Mouse (Mus musculus) telencephalon, adult 2 months (tissue): ENCODE measurements at regions not wholly inside any gene's neighbourhood (a gene's known extent, or its start where the extent isn't known, plus 50 kb on each side); places are given as distances from the start of the nearest gene placed in this dataset.

Source experiments
- DNase-seq: peaks from one replicate; pipeline ENCODE4 v3.0.0-alpha.2; 2011; ENCODE audit warnings: low read depth, low spot score

DNA sequence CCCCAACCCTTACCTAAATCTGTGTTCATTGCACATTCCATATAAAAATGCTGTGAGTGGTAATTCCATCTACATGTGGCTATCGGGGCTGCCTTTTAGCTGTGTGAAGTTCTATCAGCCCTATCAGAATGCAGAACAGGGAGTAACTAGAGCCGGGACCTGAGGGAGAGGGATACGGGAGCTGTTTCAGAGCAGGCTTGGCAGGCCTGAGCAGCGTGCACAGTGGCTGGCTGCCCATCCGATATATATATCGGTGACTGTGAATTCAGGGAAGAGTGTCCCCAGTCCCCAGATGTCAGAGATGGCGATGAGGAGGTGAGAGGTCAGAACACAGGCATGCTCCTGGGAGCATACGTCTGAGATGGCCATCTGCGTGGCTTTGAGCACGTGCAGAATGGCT lies 79.0 kb downstream of the Arl4c start:
- no peak for DNase-seq

DNA sequence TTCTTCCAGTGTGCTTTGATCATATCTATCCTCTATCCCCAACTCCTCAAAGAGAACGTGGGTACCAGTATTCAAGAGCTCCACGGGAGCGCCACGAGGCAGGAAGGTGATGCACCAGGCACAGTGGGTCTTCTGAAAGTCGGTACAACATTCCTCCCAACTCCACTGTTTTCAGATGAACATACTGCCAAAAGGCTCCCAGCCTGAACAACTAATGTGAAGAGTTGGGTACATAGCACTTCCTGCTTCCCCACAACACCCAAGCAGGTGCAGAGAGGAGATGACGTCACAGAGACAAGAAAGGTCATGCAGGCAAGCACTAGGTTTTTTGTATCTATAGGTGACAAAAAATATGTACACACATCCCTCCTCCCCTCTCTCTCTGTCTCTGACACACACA lies 79.7 kb downstream of the Arl4c start:
- no peak for DNase-seq

DNA sequence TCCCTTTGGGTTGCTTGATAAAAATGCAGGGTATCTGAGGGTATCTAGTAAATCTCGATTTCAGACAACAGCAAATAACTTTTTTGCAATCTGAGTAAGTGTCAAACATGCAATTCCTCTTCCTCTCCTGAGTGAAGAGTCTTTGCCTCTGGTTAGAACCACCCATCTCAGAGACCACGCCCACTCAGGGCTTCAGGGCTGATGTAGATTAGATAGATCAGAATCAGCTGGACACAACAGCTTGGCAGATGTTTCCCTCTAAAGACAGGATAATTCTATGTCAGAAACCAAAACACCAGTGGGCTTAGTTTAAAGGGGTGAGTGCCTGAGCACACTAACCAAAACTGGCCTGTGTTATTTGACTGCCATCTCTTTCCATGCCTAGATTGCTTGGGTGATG lies 80.8 kb downstream of the Arl4c start:
- DNase-seq: no peak

DNA sequence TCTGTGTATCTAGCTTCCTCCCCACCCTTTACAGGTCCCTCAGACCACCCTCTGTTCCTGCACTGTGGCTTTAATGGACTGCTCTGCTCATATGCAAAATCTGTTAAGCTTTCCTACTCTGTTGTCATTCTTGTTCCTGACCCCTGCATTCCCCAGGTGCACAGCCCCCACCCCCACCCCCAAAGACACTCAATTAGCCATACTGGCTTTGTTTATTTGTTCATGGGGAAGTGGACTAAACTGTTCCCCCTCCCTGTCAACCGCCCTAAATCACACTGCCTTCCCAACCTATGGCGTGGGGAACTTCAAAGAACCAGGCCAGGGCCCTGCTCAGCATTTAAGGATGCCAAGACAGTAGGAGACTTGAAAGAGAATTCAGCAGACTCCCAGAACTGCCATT lies 89.0 kb downstream of the Arl4c start:
- no peak for DNase-seq

DNA sequence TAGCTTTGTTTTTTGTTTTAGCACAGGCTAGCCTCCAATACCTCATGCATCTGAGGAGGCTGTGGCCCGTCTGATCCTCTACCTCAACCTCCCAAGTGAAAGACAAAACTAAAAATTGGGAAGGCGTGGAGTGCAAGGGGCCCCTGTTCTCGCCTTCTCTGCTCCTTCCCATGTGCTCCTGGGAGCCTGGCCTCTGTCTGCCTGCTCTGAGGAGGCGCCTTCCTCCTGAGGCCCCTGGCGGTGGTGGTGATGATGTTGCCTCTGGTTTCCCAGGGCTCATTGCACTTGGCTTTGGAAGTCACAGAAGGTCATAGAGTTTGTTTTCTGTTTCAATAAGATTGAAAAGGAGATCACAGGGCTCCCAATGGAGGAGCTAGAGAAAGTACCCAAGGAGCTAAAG lies 90.8 kb downstream of the Arl4c start:
- no peak for DNase-seq

DNA sequence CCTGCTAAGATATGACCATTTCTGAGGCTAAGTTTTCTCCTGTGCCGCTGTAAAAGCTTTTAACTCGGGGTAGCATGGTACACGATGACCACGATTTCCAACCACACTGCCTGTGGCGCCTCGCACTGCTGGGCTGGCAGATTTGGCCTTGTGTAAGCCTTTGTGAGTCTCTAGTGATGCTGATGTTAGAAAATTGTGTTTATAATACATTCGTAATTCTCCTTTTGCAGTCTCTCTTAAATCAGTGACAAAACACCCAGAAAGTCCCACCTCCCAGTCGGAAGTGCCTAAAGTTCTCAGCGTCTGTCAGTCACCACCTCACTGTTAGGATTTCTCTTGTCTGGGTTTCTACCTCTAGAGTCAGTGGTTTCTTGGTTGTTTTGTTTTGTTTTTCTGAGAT lies 91.2 kb downstream of the Arl4c start:
- DNase-seq: no peak

DNA sequence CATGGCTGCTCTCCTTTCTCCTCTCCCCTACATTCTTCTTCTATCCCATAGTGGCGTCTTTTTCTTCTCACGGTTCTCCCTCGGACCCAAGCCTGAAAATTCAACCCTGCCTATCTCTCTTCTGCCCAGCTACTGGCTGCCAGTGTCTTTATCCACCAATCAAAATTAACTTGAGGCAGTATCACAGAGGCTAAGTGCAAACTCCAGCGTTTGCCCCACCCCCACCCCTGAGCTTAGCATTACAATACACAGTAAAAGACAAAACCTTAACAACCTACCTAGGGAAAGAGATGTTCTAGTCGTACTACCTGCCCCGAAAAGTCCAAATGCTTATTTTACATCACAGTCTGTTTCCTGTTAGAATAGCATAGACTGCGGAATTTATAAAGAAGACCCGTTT lies 93.2 kb downstream of the Arl4c start:
- no peak for DNase-seq

DNA sequence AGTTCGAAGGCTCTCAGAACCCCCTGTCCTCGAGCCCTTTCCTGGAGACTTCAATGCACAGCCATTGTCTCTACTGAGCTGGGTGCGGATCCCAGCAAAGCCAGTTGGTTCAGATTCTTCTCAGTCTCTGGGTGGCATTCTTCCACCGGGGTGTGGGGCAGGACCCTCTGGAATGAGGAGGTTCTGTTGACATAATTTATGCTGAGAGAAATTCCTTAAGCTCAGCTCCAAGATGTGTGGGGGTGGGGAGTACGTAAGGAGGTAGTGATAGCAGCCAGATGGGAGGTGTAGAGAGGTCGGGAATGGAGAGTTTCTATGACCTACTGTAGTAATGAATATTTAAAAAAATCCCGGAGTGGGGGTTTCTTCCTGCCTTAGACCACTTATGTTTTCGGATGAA lies 93.8 kb downstream of the Arl4c start:
- DNase-seq: no peak

DNA sequence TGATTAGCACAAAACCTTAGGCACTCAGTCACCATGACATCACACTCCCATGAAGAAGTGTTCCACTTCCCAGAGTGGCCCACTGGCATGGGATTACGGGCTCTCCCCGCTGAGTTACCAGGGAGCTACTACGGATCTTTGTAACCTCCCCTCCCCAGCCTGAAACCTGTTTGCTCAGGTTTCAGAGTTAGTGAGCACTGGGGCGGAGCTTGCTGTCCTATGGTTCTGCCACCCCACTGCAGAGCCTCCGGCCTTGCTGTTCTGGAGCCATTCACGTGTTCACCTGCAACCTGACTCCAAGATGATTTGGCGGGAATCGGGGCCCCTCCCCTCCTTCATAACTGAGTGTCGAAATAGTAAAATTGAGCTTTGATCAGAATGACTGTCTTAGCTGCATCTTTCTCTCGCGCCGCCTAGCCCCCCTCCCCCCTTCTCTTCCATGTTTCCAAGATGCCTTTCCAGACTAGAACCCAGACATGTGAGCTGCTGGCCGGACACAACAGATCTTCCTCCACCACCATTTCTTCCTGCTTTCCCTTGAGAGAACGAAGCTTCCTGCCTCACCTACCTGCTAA lies 95.8 kb upstream of the Glrp1 start:
- no peak for DNase-seq

DNA sequence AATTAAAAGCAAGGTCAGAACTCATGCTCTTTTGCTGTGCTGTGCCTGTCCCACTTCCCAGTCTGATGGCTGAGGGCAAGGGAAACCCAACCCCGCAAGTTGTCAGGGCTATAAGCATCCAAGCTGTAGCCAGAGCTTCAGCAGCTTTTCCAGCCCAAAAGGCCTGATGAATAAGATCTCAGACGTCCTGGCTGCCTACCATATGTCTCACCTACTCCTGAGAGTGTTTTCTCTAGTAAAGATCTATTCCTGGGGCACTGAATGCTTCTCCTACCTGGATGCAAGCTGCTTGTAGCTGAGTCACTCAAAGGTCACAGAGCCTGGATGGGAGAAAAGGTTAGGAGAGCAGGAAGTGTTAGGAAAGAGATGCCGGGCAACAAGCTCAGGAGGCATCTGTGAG lies 92.4 kb upstream of the Glrp1 start:
- no peak for DNase-seq

DNA sequence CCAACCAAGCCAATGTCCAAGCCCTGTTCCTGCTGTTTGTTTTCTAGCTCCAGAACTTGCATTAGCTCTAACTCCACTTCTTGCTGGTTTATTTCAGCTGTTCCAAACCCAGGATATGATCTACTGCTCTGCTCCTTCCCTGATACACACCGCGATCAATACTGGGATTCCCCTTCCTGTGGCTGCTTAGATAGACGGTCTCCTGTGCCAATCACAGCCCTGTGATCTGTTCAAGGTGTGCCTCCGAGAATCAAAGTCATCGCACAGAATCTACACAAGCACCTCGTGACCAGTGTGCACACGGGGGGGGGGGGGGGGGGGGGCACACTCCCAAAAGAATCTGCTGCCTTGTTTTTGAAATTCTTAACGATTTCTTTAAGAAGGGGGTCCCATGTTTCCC lies 91.9 kb upstream of the Glrp1 start:
- DNase-seq: no peak

DNA sequence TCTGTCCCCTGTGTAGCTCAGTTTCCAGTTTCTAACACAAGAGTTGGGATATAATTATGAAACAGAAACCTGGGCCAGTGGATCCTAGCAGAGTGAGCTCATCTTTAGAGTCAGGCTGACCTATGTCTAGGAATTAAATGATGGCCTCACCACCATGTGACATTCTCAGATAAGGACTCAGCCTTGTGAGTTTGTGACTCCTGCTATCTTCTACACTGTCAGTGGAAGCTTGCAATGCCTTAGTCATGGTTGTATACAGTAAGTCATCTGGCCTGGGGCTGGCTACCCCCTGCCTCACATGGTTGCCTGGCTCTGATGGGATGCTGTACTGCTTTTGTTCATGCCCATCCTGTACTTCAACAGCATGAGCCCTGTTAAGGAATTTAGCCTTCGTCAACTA lies 90.3 kb upstream of the Glrp1 start:
- no peak for DNase-seq

DNA sequence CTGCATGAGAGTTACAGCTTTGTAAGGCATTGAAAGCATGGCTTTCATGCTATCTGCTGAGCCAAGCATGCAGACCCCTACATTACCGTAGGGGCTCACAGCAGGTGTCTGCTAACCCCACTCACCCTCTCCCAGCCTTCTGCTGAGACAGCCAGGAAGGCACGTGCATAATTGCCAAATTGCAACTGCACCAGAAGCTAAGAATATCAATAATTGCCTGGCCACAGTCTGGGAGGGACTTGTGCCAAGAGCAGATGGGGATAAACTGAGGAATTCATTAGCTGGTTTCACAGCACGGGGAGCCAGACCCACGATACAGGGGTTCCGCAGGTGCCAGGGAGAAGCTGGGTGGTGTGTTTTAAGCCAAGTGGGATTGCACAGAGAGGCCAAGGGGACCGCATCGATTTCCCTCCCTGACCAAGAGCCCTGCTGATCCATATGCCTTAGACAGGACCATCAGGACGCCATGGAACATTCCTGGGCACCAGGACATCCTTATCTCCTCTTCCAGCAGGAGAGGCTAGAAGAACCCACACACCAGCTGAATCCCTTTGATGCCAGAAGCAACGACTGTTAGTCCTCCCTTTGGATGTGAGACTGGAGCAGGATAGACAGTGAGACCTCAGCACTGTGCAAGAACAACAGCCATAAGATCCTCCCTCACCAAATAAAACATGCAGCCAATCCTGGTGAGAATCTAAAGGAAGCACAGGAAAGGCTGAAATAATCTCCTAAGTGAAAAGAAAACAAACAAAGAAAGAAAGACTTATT lies 84.8 kb upstream of the Glrp1 start:
- DNase-seq: no peak

DNA sequence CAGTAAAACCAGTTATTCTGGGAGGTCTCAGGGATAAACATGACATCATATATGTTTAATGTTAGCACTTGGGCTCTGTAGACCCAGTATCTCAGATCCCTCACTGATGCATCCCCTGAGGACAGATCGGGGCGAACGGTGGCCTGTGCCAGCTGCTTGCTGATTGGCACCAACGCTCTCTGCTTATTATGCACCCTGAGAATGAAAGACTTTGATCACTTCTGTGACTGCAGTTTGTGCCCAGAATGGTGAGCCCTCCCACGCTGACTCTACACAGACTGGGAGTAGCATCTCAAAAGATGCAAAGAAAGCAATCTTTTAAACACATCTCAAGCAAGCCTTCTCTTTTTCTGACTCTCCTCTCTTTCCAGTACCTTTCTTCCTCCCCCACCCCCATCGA lies 82.2 kb upstream of the Glrp1 start:
- no peak for DNase-seq

DNA sequence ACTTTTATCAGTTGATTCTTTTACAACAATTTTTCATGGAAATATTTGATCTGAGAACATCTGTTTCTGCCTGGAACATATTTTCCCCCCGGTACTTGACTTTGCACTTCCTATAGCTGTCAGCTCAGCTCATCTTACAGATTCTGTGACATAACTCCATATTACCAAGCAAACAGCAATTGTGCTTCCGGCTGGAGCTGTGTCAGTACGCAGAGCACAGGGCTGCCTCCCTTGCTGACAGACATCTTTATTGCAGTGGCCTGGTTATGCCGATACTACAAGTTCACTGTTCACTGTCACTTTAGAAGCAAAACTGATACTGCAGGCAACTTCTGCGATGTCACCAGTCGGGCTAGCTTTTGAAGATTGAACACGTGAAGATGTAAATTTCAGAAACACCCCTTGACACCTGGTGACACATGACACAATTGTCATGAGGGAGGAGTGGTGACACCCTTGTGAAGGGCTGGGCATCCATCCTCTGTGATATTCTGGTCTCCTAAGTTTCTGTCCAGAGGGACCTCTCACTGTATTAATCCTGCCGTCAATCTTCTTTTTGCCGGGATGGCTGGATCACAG lies 81.0 kb upstream of the Glrp1 start:
- DNase-seq: no peak

DNA sequence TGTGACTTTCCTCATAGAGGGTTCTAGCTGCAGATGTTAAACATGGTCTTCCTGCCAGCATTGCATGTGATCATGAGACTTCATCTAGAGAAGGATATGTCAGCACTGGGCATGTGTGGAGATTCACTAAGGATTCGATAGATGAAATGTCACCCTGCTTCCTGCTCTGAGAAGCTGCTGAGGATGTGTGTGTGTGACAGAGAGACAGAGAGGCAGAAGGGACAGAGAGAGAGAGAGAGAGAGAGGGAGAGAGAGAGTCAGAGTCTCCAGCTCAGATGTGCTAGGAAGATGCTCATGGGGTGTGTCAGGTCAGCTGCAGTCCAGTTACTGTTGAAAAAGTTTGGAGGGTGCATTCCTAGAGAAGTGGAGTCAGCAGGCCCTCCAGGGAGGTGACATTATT lies 78.9 kb upstream of the Glrp1 start:
- no peak for DNase-seq

DNA sequence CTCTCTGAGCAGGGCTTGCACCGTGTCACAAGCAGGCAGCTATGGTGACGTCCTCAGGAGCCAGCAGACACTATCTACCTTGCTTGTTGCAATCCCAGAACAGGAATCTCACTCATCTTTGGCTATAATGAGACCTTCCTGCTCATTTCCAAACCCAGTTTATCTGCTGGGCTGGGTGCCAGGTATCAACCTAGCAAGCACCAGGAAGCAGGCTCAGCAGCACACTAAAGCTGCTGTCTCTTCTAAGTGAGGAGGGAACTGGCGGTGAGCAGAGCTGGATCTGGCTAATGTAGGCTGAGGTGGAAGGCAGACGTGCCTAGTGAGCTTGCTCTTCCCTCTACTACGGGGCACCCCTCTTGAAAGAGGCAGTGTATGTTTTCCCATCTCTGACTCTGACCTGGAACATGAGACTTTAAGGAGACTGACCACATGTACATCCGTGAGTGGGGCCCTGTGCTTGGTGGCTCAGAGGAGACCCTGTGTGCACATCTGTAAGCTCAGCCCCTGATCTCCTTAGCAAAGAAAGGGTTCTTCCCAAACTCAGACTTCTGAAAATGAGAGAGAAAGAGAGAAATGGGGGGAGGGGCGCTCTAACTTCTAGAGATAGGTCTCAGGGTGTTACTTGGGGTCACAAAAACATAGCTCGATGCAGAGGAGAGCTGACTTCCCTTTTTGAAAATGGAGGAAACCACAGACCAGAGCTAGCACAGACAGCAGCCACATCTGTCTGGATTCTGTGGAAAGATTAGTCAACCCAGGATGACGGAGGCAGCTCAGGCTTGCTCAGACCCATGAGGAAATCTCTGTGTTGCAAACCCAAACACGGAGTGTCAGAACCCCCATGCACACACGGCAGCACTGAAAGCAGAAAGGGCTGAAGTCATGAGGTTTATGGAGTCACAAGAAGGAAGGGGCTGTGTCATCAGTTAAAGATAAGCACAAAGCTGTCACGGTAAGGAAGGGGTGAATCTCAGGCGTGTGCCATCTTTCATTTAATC lies 77.3 kb upstream of the Glrp1 start:
- no peak for DNase-seq

DNA sequence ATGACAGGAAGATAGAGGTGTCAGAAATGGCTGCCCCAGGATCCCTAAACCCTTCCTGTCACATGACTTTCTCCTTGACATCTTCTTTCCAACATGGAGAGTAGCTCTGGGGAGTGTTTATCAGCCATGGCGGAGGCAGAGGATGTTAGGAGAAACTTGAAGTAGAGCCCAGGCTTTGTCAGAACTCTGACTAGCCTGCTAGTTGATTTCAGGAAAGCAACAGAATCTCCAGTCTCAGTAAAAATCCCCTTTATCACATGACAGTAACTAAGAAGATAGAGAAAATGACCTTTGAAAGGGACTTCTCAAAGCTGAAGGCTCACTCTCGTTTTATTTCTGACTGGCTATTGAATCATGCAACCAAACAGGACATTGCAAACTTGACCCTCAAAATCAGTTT lies 76.3 kb upstream of the Glrp1 start:
- DNase-seq: no peak

DNA sequence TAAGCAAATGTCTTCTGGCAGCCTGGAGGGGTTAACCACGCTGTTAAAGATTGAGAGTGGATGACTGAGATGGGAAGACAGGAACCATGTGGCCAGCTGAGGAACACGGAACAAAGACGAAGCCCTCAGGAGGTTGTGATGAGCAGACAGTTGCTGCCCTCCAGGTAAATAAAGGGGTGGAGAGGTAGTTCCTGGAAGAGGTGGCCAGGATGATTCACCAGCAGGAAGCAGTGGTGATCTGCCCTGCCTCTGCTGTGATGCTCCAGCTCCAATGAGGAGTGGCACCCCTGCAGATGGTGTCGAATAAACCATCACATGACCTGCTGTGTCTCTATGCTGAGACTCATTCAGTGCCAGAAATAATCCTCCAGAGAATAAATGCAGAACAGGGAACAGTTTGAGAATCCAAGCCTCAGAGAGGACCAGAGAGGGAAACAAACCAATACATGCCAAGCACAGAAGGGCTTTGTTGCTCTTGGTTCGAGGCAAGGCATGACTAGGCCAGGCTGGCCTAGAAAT lies 74.7 kb upstream of the Glrp1 start:
- no peak for DNase-seq

DNA sequence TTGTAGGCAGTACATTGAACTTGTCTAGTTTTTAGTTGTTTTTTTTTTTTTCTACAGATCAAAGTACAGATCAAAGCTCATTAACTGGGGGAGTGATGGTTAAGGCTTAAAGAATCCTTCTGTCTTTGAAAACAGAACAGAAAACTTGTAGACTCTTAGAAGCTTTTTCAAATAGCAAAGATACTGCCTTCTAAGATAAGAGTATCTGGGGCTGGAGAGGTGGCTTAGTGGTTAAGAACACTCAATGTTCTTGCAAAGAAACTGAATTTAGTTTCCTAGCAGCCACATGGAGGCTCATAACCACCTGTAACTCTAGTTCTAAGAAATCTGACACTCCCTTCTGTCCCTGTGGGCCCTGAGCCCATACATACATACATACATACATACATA lies 68.4 kb upstream of the Glrp1 start:
- DNase-seq: no peak

DNA sequence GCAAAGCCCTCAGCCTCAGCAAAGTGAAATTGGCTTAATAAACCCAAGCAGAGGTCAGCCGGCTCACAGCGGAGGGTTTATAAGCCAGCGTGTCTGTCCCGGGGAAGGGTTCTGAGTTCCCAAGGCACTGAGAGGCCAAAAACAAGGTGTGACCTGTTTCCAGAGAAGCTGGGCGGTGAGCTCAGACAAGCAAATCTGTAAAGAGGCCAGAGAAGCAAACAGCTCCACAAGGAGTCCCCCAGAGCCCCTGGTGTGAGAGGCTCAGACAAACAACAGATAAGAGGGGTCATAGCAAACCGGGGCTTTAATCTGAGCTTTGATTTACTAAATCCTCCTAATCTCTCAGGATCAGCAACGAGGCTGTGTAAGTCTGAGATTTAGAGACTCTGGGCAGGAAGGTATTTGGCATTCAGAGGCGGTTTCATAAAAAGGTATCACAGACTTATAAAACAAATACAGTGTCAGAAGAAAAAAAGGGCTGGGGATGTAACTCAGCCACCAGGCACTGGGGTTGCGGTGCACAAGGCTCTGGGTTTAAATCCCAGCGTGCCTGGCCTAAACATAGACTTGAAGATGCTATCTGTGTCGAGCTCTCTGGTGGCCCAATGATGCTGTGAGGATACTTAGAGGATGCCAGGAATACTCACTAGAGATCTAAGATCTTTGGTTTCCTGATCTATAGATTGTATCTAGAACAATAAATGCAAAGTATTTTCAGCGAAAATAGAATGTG lies 67.8 kb upstream of the Glrp1 start:
- no peak for DNase-seq
